Mouse (Mus musculus) left cerebral cortex, postnatal 4 days (tissue): ENCODE data around the gene Kcnk3. TPM values are rescaled to one million over a fixed set of nuclear protein-coding genes. Genes with fewer than 3 reads are reported as not detected.

ENCODE experiments used
- DNase-seq: peaks from one replicate; pipeline ENCODE4 v3.0.0-alpha.2; 2022
- intact Hi-C: fragments of 180-260 bp; cut with DNase I; formaldehyde crosslinking; loops from one replicate; pipeline ENCODE4 v1.15.1; 2025
- total RNA-seq, 2 experiments: library from RNA; stranded (reverse); gene quantifications; 2 replicates each; pipeline ENCODE4 v1.2.3; 2021

The Kcnk3 gene
- total RNA-seq, 2 experiments from 2014 or later = 14.1 to 15.1 TPM

DNA sequence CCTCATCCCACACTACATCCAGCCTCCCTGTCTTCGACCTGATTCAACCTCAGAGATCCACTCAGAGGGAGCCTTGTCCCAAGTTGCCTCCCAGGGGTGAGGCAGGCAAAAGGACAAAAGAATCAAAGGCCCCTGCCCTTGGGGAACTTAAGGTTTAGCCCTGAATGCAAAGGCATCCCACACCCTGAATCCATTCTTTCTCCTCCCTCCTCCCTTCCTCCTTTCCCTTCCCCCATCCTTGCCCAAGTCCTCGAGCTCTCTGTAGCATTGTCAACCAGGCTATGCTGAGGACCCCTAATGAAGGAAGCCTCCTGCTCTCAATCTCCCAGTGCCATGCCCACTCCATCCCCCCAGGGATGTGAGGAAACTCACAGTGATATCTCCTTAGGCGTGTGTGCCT, 23.7 kb downstream of the Kcnk3 start:
- no peak for DNase-seq
- intact Hi-C loops = no loop called here

- intact Hi-C loops = no loop called here
- DNase-seq = no peak
Observed at GRCm38 (mm10) chr5:30612575-30612974, 24.6 kb downstream of the Kcnk3 start.

GRCm38 (mm10) chr5:30613242-30613641, 25.3 kb downstream of the Kcnk3 start:
- intact Hi-C loops = no loop called here
- no peak for DNase-seq

GRCm38 (mm10) chr5:30614221-30614620, 26.3 kb downstream of the Kcnk3 start:
- DNase-seq = peak; percentile 35
- intact Hi-C loops = no loop called here

GRCm38 (mm10) chr5:30615416-30615815, 27.4 kb downstream of the Kcnk3 start:
- DNase-seq = no peak
- intact Hi-C loops = no loop called here

- intact Hi-C loops = no loop called here
Observed at GRCm38 (mm10) chr5:30615819-30616218, 27.8 kb downstream of the Kcnk3 start.

GRCm38 (mm10) chr5:30616644-30617043, 28.7 kb downstream of the Kcnk3 start:
- DNase-seq = no peak
- intact Hi-C loops = no loop called here

More at GRCm38 (mm10) chr5:30615819-30616218, 27.8 kb downstream of the Kcnk3 start:
- no peak for DNase-seq

GRCm38 (mm10) chr5:30617357-30617756, 29.4 kb downstream of the Kcnk3 start:
- intact Hi-C loops = no loop called here
- DNase-seq = no peak

DNA sequence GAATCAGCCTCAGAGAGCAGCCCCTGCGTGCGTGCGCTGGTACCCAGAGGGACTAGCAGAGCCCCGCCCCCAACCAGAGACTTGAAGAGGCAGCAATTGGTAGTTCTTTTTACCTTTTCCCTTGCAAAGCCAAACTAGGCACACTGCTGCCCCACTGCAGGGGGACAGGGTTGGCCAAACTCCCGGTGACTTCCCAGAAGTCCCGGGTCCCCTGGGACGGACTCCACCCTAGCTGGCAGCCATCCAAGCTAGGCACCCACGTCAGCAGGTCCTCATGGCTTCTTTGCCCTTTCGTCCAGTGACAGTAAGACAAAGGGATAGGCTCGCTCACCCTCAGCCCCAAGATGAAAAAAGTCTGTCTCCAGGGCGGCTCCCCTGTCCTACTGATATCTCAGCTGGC, 29.9 kb downstream of the Kcnk3 start:
- no peak for DNase-seq
- intact Hi-C loops = no loop called here

DNA sequence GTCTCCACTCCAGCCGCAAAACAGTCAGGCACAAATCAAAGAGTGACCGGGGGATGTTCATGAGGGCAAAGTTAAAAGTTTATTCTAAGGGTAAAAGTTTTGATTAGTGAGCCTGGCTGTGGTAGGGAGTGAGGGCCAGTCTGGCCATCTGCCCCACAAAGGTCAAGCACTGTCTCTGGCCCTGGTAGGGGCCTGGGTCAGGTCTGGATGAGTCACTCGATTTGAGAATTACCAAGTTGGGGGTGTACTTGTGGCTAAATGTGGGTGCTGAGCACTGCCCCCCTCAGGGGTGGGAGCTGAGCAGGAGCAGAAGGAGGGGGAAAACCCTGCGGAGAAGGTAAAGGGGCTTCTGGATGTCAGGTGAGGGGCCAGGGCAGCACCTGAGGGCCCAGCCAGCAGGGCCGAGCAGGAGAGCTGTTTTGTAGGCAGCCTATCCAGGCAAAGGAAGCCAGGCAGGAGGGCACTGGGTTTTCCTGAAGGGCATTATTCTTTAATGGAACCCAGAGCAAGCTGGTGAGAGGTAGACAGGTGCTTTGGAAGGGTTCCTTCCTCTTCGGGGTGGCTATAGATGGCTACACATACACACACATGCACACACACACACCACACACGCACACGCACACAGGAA, 30.5 kb downstream of the Kcnk3 start:
- intact Hi-C loops = no loop called here
- DNase-seq = no peak

- no peak for DNase-seq
- intact Hi-C loops = no loop called here
Observed at GRCm38 (mm10) chr5:30619211-30619610, 31.2 kb downstream of the Kcnk3 start.

GRCm38 (mm10) chr5:30620567-30620966, 32.6 kb downstream of the Kcnk3 start:
- intact Hi-C loops = no loop called here
- no peak for DNase-seq

- intact Hi-C loops = no loop called here
- no peak for DNase-seq
Observed at GRCm38 (mm10) chr5:30621211-30621790, 33.3 kb downstream of the Kcnk3 start.

DNA sequence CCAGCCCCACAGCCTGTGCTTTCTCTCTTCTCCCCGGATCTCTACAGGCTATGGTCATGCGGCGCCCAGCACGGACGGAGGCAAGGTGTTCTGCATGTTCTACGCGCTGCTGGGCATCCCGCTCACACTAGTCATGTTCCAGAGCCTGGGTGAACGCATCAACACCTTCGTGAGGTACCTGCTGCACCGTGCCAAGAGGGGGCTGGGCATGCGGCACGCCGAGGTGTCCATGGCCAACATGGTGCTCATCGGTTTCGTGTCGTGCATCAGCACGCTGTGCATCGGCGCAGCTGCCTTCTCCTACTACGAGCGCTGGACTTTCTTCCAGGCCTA, 33.8 kb downstream of the Kcnk3 start:
- intact Hi-C loops = no loop called here
- no peak for DNase-seq

DNA sequence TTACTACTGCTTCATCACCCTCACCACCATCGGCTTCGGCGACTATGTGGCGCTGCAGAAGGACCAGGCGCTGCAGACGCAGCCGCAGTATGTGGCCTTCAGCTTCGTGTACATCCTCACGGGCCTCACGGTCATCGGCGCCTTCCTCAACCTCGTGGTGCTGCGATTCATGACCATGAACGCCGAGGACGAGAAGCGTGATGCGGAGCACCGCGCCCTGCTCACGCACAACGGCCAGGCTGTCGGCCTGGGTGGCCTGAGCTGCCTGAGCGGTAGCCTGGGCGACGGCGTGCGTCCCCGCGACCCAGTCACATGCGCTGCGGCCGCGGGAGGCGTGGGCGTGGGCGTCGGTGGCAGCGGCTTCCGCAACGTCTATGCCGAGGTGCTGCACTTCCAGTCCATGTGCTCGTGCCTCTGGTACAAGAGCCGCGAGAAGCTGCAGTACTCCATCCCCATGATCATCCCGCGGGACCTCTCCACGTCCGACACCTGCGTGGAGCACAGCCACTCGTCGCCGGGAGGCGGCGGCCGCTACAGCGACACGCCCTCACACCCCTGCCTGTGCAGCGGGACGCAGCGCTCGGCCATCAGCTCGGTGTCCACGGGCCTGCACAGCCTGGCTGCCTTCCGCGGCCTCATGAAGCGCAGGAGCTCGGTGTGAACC, 34.3 kb downstream of the Kcnk3 start:
- peak; percentile 18 for DNase-seq
- intact Hi-C loops = no loop called here

DNA sequence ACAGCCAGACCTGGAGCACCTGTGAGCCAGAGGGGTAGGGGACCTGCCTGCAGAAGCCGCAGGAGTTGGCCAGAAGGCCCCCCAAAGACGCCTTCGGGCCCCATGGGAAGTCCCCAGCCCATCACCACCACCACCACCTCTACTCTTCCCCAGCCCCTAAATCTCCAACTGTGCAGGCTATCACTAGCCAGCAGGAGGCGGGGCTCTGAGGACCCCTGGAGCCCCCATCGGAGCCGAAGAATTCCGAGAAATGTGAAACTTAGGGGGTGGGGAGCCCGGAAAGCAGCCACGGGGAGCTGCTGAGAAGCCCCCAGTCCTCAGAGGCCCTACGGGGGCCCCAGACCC, 34.8 kb downstream of the Kcnk3 start:
- DNase-seq = no peak
- intact Hi-C loops = no loop called here

GRCm38 (mm10) chr5:30623380-30623779, 35.4 kb downstream of the Kcnk3 start:
- no peak for DNase-seq
- intact Hi-C loops = no loop called here

- DNase-seq = no peak
- intact Hi-C loops = no loop called here
Observed at GRCm38 (mm10) chr5:30624311-30624710, 36.3 kb downstream of the Kcnk3 start.

DNA sequence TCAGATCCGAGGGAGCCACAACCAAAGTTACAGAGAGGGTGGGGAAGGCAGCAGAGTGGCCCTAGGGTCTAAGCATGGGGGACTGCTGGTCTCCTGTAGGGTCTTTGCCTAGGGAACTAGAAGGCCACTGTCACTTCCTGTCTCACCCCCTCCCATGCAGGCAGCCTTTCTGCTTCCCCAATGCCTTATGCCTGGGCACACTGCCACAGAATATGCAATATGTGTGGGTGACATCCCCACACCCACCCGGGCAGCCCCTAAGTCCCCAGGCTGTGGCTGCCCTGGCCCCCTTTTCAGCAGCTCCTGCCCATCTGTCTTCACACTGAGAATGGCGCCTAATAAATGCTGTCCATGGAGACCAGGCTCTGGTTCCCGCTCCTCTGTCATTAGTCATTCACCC, 36.9 kb downstream of the Kcnk3 start:
- DNase-seq = no peak
- intact Hi-C loops = no loop called here

GRCm38 (mm10) chr5:30625379-30625778, 37.4 kb downstream of the Kcnk3 start:
- intact Hi-C loops = no loop called here
- DNase-seq = no peak

DNA sequence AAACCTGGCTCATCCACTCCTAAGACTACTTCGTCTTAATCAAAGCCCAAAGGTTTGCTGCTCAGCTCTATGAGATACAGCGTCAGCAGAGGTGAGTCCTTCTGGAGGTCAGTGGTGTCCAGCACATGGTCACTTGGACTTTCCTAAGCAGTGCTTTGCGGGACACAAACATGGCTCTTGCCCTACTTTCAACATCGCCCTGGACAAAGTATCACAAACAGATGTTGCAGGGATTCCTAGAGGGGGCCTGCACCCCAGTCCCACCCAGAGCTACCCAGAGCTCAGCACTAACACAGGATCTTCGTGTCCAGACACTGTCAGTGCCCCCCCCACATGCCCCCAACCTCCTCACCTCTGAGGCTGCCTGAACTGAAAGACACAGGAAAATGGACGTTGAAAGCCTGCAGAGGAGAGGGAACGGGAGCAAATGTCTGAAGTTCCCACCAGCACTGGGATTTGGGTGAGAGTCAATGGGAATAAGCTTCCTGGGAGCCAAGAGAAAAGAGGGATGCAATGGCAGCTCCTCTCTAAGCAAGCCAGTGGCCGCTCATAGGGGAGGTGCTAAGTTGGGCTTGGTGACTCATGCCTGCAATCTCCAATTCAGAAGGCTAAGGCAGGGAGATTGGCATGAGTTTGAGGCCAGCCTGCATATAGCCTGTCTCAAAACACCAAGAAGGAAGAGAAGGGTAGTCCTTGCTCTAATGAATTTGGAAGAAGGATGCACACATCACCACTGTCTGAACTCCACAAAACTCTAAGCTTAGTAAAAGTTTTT, 38.5 kb downstream of the Kcnk3 start:
- intact Hi-C loops = no loop called here
- DNase-seq = no peak

- DNase-seq = no peak
- intact Hi-C loops = no loop called here
Observed at GRCm38 (mm10) chr5:30628511-30628910, 40.5 kb downstream of the Kcnk3 start.
